Mouse (Mus musculus) skeletal muscle tissue, adult 2 months (tissue): ENCODE results near the gene Gm20388.

Source experiments
- DNase-seq: peaks from one replicate; pipeline ENCODE4 v3.0.0-alpha.2; 2012; ENCODE audit warnings: low read depth, low spot score

Gm20388 gene

DNA sequence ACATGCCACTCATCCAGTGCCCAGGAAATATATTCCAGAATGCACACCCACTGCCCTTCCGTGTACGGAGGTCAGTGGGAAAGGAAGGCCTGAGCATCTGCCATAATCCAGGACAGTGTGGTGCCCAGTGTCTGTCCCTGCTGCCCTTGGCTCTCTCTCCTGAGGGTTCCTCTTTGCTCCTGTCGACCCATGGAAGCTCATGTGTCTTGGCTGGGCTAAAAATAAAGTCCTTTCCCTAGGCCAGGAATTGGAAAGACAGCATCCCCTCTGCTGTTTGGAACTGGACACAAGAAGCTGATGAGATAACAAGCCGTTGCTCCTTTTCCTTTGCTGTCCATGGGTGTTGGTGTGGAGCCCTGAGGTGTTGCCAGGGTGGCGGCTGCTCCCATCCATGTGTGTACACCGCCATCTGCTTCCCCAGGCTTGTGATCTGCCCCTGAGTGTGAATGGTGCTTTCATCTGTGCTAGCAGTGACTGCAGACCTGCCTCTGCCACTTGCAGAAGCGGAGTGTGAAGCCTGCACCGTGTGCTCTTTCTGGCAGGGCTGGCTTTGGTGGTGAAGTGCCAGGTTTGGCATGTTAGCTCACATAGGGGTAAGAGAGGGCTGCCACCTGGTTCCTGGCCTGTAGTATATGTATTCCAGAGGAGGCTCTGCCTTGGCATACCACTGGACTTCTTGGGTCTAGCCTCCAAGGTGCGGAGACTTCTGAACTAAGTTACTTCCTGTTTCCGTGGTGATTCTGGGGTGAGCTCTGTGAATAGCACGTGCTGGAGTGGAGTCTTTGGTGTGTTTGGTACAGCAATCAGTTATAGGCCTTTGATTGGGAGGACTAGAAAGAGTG lies 4371.3 kb downstream of the Gm20388 start:
- DNase-seq: peak; percentile 58

DNA sequence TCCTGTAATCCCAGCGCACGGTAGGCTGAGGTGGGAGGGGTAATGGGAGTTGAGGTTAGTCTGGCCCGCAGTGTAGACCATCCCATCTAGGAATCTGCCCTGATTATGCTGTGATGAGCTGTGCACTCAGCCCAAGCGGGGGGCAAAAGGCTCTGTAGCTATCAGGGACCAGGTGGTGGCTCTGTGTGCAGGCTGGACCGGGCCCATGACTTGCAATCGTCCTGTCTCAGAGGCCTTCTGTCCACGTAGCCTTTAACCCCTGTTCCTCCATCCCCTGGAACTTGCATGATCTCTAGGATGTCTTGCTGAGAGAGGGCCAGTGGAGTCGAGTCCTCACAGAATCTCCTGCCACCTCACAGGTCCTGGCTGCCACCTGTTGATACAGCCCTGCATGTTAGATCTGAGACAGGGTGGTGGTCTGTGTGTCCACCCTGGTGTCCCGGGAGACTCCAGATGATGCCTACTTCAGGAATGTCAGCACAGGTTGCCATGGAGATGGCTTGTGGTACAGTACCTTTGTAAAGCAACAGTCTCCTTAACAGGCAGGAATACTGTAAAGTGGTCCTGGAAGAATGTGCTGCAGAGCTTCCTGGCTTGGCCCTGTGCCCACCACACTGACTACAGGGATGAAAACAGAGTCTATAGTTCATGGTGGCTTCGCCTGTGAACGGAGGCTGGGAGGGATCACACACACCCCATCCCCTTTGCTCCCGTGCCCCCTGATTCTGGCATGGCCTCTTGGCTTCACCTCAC lies 4372.4 kb downstream of the Gm20388 start:
- DNase-seq: no peak

DNA sequence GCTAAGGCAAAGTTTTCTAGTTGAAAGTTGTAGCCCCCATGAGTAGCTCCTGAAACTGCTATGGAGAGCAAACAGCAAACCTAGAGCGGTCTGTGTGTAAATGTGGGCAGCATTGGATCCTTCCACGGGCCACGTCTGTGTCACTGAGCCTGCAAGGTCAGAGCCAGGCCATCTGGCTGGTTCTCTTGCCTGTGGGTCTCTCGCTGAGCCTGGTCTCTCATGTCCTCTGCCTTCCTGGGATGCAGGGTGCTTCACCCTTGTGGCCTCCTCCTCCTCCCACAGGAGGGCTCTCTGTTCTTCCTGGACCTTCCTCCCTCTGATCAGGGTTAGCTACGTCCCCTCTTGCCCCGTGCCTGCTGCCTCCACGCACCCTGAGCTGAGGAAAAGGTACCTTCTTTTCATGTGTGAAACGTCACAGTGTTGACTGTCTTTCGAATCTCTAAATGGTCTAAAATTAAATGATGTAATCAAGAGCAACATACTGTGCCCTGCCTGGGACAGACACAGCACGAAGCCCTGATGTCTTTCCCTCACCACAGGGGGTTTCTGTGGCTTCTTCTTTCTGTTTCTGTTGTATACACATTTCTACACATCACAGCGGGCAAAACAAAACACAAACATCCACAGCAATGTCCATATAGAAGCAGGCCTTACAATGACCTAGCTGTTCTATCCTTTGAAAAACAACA lies 4373.1 kb downstream of the Gm20388 start:
- no peak for DNase-seq

DNA sequence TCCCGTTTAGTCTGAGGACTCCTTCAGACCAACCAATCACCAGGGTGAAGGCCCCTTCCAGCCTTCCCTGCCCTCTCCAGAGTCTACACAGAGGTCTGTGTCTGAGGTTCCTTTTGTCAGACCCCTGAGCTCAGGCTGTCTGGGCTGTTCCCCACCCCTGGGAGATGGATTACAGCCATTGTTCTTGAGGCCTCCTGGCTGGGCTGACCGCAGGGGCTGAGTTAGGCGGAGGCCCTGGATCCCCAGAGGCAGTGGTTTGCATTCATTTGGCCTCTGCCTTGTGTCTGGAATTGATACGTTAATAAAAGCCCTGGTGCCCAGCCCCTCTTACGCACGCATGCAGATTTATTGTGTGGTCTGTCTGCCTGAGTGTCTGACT lies 4373.7 kb downstream of the Gm20388 start:
- DNase-seq: no peak

DNA sequence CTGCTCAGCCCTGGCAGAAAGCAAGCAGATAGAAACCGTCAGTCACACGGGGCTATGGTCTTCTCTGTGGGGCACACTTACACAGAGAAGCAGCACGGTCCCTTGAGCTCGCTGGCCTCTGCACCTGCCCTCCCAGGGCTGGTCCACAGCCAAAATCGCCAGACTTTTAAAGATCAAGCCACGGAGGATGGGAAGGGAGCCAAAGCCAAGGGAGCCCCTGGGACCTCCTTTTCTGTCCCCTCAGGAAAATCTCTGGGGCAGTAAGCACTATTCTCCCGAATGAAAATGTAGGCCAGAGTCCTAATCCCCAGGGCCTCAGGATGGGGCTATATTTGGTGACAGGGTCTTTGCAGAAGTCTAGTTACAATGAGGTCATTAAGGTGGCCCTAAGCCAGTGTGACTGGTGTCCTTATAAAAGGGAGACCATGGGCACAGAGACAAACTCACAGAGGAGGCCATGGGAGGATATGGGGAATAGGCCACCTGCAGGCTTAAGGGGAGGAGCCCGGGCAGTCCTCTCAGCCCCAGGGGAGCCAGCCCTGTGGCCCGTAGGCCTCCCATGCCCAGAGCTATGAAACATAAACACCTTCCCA lies 4374.4 kb downstream of the Gm20388 start:
- peak; percentile 83 for DNase-seq

DNA sequence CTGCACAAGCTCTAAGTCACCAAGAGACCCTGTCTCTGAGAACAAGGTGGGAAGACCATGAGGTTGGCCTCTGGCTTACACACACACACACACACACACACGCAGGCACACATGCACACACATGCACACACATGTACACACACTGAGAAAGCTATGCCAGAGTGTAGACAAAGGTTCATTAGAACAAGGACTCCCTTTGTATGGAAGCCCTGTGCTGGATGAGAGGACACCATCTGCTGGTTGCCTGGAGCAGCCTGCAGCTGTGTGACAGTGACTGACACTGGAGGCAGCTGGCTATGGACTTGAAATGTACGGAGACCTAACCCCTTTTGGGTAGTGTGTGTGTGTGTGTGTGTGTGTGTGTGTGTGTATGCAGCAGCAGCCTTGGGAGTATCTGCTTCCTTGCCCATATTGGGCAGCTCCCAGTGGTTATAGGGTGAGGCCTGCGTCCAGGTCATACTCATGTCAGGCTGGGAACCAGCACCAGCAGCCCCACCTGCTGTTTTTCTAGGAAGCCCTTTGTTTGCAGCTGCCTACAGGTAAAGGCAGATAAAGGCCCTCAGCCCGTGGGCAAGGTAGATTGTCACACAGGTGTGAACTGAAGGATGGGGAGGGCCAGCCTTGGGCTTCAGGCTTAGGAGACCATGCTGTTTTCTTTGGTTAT lies 4376.0 kb downstream of the Gm20388 start:
- no peak for DNase-seq

DNA sequence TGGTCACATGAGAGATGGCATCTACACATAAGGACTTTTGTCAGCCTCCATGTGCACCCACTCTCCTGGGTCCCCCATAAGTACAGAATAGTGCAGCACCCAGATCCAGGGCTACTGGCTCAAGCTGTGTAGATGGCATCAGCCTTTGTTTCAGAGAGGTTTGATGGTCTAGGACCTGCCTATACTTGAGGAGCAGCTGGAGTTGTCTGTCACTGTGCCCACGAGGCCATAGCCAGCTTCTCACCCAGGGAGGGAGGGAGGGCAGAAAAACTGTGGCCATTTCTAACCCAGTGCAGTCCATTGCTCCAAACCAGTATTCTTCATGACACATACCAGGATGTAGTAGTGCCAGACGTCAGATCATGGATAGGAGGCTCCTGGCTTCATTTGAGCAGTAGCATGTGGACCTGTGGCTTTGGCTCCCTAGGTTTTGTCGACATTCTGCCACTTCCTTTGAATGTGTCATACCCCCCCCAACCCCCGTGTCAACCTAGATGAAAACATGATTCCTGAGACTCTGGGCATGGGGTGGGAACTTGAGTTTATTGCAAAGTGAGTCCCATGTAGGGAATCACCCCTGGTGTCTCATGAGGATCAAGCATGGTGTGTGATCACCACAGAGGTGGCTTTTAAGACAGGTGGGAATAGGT lies 4377.7 kb downstream of the Gm20388 start:
- DNase-seq: no peak

DNA sequence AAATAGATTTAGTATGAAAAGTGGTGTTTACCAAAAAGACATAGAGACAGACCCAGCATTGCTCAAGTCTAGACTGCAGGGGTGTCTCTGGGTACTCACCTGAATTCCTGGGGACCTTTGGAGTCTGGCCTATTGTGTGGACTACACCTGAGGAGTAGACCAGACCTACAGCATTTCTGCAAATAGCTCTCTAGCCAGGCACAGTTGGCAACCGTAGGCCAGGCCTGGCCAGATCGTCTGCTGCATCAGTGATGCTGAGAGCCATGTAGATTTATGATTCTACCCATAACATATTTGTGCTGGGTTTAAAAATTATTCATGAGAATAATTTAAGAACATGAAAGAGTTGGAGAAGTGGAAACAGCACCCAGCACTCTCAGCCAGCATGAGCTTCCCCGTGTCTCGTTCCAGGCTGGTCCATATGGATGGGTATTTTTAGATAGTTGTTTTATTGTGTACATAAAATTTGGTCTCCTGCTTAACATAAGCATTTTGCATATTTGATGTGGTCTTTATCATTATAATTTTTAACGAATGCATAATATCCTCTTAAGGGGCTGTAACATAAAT lies 4378.9 kb downstream of the Gm20388 start:
- no peak for DNase-seq

DNA sequence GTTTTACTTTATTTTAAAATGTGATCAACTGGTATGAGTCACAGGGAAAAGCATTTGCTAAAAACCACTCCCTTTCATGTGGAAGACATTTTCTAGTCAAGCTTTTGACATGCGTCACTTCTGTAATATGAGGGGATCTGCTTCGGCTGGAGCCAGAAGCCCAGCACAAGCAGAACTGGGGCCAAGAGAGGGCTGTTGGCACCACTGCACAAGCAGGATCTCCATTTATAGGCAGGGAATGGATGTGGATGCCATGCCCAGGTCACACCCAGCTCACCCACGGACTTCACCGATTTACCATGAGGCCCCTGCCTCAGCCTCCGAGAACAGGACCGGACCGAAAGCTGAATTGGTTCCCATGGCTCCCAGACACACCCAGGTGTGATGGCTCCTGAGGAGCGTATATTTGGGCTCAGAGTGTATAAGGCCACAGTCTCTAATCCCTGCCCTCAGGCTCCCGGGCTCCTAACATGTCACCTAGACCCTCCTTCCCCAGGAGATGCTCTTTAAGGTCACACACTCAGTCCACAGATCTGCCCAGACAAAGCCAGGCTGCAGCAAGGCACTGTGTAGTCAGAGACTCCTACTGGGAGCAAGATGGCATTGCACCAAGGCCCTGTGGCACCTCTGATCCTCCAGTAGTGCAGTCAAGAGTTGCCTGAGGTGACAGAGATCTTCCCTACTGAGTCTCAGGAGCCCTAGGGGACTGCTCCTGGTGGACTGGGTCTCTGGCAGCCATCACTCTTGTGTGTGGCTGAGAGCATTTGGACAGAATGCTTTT lies 4380.5 kb downstream of the Gm20388 start:
- peak; percentile 58 for DNase-seq

DNA sequence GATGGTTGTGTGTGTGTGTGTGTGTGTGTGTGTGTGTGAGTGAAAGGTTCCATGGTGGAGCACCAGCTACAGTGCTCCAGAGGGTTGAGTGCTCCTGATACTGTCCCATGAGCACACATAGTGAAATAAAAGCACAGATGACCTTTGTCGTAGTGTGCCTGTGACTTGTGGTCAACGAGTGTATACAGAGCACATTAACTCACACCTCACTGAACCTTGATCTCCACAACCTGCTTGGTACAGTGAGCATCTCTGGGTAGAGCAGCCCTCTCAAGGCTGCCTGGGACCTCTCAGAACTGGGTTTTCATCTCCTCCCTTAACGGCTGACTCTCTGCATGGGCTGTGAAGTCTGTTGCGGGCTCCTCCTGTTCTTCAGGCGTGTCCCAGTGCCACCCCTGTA lies 4381.1 kb downstream of the Gm20388 start:
- no peak for DNase-seq

DNA sequence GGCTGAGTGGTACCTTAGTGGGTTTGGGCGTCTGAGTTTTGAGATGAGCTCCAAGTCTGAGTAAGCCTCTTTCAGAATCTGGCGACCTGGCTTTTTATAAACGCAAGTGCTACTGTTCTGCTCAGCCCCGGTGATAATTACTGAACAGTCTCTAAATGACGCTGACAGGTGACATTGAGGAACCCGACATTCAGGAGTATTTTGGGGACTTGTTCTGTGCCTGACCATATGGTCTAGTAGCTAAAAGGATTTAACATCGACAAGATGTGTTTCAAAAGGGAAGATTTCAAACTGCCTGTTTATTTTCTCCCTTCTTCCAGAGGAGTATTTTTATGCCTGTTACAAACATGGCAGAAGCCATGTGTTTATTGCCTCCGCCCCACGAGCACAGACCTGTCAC lies 4382.3 kb downstream of the Gm20388 start:
- no peak for DNase-seq

DNA sequence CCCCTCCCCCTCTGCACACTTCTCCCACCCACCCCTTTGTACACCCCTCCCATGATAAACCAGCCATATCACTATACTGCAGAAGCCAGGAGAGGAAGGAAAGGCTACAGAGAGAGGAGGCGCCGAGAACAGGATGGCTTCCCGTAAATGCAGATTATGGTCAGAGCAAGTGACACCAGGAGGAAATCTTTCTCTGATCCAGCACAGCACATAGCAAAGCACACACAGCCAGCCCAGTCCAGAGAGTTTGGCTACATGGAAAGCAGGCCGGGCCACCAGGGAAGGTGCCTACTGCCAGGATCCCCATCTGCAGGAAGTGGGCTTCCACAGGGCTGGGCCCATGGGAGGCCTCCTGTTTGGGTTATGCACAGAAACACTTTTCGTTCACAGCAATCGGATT lies 4383.8 kb downstream of the Gm20388 start:
- DNase-seq: no peak

DNA sequence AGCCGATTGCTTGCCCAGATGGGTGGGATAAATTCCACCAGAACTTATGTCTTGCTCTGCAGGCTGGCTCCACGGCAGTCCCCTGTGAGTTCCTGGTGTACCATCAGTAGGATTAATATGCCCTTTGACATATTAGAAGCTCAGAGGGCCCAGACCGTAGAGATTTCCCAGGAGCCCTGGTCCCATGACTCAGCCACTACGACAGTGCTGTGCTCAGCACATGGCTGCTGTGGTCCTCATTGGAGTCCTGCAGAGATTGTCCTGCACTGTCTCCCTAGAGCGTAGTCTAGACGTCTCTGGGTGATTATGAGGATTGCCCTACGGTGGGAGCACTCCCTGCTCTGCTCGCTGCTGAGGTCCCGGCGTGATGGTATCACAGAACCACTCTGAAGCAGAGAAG lies 4384.3 kb downstream of the Gm20388 start:
- no peak for DNase-seq

DNA sequence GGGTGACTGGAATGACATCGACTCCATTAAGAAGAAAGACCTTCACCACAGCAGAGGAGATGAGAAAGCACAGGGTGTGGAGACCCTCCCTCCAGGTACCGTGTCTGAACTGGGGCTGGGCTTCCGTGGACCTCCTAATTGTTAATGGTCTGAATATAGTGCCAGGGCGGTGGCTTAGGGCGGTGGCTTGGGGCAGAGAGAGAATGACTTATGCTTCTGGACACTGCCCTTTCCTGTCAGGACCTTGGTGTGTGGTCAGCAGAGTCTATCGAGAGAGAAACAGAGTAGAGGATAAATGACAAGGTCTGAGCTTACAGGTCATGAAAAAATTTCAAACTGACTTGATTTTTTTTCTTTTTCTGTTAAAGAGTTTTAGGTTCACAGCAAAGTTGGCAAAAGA lies 4384.7 kb downstream of the Gm20388 start:
- no peak for DNase-seq

DNA sequence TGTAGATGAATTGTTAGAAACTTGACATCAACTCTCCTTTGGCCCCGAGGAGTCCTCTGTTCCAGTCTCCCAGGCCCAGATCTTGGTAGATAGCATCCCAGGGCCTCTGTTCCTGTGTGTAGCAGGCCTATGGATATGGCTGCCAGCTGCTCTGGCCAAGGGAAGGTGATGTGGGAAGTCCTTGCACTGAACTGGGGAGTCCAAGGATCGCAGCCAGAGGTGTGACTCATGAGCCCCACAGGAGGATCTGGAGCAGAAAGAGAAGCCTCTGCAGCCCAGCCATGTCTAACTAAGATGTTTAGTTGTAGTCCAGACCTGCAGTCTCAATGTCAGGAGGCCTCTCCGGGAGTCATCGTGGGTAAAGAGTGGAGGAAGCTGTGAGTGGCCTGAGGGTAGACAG lies 4390.9 kb downstream of the Gm20388 start:
- DNase-seq: peak; percentile 64

DNA sequence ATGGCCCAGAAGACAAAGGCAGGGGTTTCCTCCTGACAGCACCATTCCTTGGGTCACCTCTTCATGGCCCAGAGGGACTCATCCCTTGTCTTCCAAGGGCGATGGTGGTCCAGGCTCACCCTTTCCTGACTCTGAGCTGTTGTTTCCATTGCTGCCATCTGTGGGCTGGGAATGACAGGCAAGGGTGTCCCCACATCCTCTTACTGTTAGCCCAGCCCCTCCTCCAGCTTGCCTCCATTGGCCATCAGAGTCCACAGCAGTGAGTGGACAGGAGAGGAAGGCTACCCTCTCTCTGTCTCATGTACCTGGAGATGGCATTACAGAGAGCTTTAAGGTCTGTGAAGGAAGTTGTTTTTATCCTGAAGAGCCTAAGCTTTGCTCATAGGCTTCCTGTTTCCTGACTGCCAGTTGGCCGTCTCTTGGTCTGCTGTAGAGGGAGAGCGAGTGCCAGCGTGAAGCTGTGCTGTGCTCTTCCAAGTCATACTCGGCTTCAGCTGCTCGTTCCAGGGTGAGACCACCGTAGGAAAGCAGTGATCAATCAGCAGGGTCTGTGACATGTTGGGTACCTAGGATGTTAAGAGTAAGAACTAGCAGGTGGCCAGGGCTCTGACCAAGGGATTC lies 4391.4 kb downstream of the Gm20388 start:
- DNase-seq: no peak

DNA sequence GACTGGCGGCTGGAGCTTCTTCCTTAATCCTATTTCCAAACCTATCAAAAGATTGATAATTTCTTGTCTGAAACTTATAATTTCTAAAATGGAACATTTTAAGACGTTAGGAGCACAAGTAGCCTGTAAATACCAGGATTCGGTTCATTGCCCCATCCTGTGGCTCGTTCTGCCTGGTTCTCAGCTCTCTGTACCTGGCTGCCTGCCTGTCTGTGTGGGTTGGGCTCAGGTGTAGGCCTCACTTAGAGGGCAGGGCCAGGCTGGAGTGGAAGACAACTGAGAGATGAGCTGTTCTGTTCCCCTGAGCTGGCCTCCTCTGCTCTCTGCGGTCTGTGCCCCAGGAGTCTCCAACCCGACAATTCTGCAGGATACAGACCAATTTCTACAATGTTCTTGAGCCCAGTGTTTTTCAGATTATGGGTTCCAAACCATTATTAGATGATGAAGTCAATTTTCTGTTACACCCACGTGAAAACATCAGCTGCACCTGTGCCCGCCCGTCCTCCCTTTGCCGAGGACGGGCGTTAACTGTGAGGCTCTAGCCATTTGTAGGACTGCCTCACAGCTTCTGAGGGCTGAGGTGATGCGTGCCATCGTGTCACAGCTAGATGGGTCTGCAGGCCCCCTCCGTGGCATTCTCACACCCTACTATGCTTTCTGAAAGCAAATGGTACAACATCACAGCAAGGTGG lies 4392.7 kb downstream of the Gm20388 start:
- DNase-seq: no peak

DNA sequence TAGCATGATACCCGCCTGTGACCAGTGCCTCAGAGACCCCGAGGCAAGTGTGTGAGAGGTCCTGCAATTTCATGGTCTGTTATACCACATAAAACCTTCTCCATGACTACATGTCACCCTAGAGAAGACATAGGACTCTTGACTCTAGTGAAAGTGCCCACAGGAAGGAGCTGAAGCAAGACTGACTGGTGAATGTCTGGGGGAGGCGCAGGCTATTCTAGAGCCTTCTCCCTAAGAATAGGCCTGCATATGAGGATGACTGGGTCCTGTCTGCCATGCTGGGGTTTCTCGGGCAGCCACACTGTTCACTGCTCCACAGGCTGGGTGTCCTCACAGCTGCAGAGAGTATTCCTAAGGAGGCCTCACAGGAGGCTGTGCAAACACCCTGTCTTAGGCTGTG lies 4393.5 kb downstream of the Gm20388 start:
- no peak for DNase-seq

DNA sequence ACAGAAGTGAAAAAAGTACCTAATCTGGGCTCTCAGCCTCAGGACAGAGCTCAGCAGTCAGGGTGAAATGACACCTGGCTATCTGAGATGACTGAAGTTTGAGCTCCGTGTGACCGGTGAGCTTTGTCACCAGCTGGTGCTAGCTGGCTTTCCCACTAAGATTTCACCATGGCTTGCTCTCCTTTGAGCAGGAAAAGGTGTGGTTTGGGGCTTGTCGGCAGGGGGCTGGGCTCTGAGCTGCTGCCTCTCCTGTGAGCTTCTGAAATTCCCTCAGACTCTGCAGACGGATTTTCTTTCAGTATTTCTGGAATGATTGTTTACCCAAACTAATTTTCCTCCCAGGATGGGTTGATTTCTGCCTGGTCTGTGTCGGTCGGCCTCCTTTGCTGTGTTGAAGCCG lies 4395.9 kb downstream of the Gm20388 start:
- DNase-seq: no peak
